ENCODE assay signal across 9 mouse cellular contexts in the genomic region with DNA sequence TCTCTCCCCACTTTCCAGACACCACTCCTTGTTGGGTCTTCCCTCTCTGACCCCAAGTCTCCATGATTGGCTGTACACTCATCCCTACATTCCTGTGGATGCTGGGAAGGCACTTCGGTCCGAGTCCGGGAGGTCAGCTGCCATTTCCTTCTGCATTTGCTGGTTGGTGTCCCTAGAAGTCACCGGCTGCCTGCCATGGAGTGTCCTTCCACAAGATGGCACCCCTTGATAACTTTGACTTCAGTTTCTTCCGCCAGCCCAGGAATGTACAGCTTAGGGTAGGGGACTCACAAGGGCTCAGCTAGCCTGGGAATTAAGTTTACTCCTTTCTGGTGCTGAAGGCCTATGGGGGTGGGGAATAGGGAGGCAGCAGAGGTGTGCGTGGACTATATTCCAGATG. TPM values are rescaled to one million over a fixed set of nuclear protein-coding genes. Genes with fewer than 3 reads are reported as not detected.
A peak's percentile ranks its signal among the peaks of the same experiment; 100 is the strongest.
DNase-seq lines count a peak whose midpoint lies in the region; ATAC-seq lines count a peak whose summit lies in the region.
"Had no signal": no experiment of that assay in that cellular context is flagged by ENCODE, and none has a peak within 500 bp of the region (broad histone marks: within the 10 kb centered on the region; RNA-seq: fewer than 3 reads in every experiment).

No protein-coding gene starts in this region.

- 15% methylated on average over 6 of the region's 6 CpGs for WGBS in kidney, embryonic 15.5 days
- WGBS in lung, embryonic 15.5 days, result 18% methylated on average over 6 of the region's 6 CpGs

- peaks cover 4% of the 10 kb centered on the region; the same call in 1 of the 2 replicates for H3K36me3 ChIP-seq in kidney, embryonic 15.5 days
- no peaks in the 10 kb centered on the region for H3K36me3 ChIP-seq in lung, embryonic 15.5 days
- H3K36me3 ChIP-seq: heart, embryonic 13.5 days had no signal

- 0 out of 2 replicates have a peak, but pooled peaks cover 4% of the 10 kb centered on the region for H3K4me1 ChIP-seq in kidney, embryonic 15.5 days
- H3K4me1 ChIP-seq in lung, embryonic 15.5 days, result no peaks in the 10 kb centered on the region
- H3K4me1 ChIP-seq: heart, embryonic 13.5 days had no signal

- no peak overlapping the region for H3K27ac ChIP-seq in kidney, embryonic 15.5 days
- no peak overlapping the region for H3K27ac ChIP-seq in lung, embryonic 15.5 days
- H3K27ac ChIP-seq: heart, embryonic 13.5 days had no signal

- H3K4me3 ChIP-seq in kidney, embryonic 15.5 days (replicated peaks), result no peak overlapping the region
- H3K4me3 ChIP-seq in lung, embryonic 15.5 days, result no peak overlapping the region
- H3K4me3 ChIP-seq: heart, embryonic 13.5 days had no signal

- peak; percentile 60 for DNase-seq in A20 (ENCODE audit: low read depth, low spot score)
- DNase-seq in NIH3T3 (ENCODE audit: low read depth), result peak; percentile 80
- DNase-seq in cerebellum, postnatal 36 days, result peak; percentile 78 to 82
- peak; percentile 55 for DNase-seq in gastrocnemius, postnatal 25 days
- DNase-seq in retina, postnatal 1 day, result peak; percentile 78

- ATAC-seq in kidney, embryonic 15.5 days (replicated peaks; ENCODE audit: low FRiP score), result peak; percentile 76
- ATAC-seq in lung, embryonic 15.5 days (ENCODE audit: borderline replicate concordance, extremely low read depth, low FRiP score, low TSS enrichment), result peak; percentile 53
- no peak for ATAC-seq in inflammation-experienced regulatory T-cells, adult 6 months

- H3K9ac ChIP-seq in kidney, embryonic 15.5 days, result no peak overlapping the region
- H3K9ac ChIP-seq in lung, embryonic 15.5 days, result no peak overlapping the region
- H3K9ac ChIP-seq: heart, embryonic 13.5 days had no signal

- H3K4me2 ChIP-seq in kidney, embryonic 15.5 days, result no peak overlapping the region
- no peak overlapping the region for H3K4me2 ChIP-seq in lung, embryonic 15.5 days
- H3K4me2 ChIP-seq: heart, embryonic 13.5 days had no signal

- H3K27me3 ChIP-seq in kidney, embryonic 15.5 days, result no peaks in the 10 kb centered on the region; the same call in 1 of the 2 replicates
- no peaks in the 10 kb centered on the region for H3K27me3 ChIP-seq in lung, embryonic 15.5 days

- no peaks in the 10 kb centered on the region for H3K9me3 ChIP-seq in kidney, embryonic 15.5 days (replicated peaks)
- no peaks in the 10 kb centered on the region for H3K9me3 ChIP-seq in lung, embryonic 15.5 days
- H3K9me3 ChIP-seq: heart, embryonic 13.5 days had no signal

RNA-seq across cellular contexts. Expression of a gene that starts 13.9 kb away (rescaled TPM):
- total RNA-seq in gastrocnemius, postnatal 25 days (2021), result under 1 TPM; 0.38 to 0.78 TPM
- polyA plus RNA-seq in kidney, embryonic 15.5 days (2015; fragmentation: Nextera tagmentation; extraction: Ambion mirVana), result 1.0 and 1.4 TPM in 2 replicates
- 0.74 and 0.79 TPM in 2 replicates for polyA plus RNA-seq in lung, embryonic 15.5 days (2015; fragmentation: Nextera tagmentation; extraction: Ambion mirVana)
- not detected for polyA plus RNA-seq in inflammation-experienced regulatory T-cells, adult 6 months (2017; shearing (Covaris generic))

RNA-seq across cellular contexts. Expression of a gene that starts 49.2 kb away (rescaled TPM):
- total RNA-seq in gastrocnemius, postnatal 25 days (2021), result 100 to 1,000 TPM; 482 to 493 TPM
- 963 and 1,014 TPM in 2 replicates for polyA plus RNA-seq in kidney, embryonic 15.5 days (2015; fragmentation: Nextera tagmentation; extraction: Ambion mirVana)
- 953 and 961 TPM in 2 replicates for polyA plus RNA-seq in lung, embryonic 15.5 days (2015; fragmentation: Nextera tagmentation; extraction: Ambion mirVana)
- 100 to 1,000 TPM; 347 to 645 (median 394) TPM for polyA plus RNA-seq in inflammation-experienced regulatory T-cells, adult 6 months (2017; shearing (Covaris generic))
